17 mouse cellular contexts compared by ENCODE assay signal in genomic region chr7:75537567-75537966, GRCm38 (mm10).
DNase-seq lines count a peak whose midpoint lies in the region; ATAC-seq and TF ChIP-seq lines count a peak whose summit lies in the region.
"Had no signal": no experiment of that assay in that cellular context is flagged by ENCODE, and none has a peak within 500 bp of the region (broad histone marks: within the 10 kb centered on the region; RNA-seq: fewer than 3 reads in every experiment).

No protein-coding gene starts in this region.

- H3K4me1 ChIP-seq in spleen, adult 2 months (ENCODE audit: control insufficient read depth, insufficient read depth, insufficient read length) = peaks cover 10% of the 10 kb centered on the region; the same call in 1 of the 2 replicates
- H3K4me1 ChIP-seq in midbrain, embryonic 14.5 days (ENCODE audit: control insufficient read depth, insufficient read depth, low read length) = no peaks in the 10 kb centered on the region
- H3K4me1 ChIP-seq: embryonic facial prominence, embryonic 10.5 days; forebrain, embryonic 13.5 days; hindbrain, embryonic 15.5 days had no signal

- H3K36me3 ChIP-seq in spleen, adult 2 months (ENCODE audit: control insufficient read depth, insufficient read depth, low read length) = no peaks in the 10 kb centered on the region
- no peaks in the 10 kb centered on the region for H3K36me3 ChIP-seq in midbrain, embryonic 14.5 days (ENCODE audit: control insufficient read depth, insufficient read depth, low read length)
- H3K36me3 ChIP-seq: G1E; hindbrain, embryonic 15.5 days had no signal

- H3K9ac ChIP-seq in midbrain, embryonic 14.5 days (replicated peaks; ENCODE audit: low read length) = no peak overlapping the region
- H3K9ac ChIP-seq: forebrain, embryonic 13.5 days; heart, embryonic 13.5 days; hindbrain, embryonic 15.5 days had no signal

- TF ChIP-seq CTCF in spleen, adult 2 months (IDR thresholded peaks at IDR 0.05; ENCODE audit: extremely low read depth, insufficient read depth, insufficient read length, insufficient replicate concordance) = no peak

- no peaks in the 10 kb centered on the region for H3K27me3 ChIP-seq in spleen, adult 2 months (ENCODE audit: control insufficient read depth, insufficient read depth, low read length)
- H3K27me3 ChIP-seq in midbrain, embryonic 14.5 days (ENCODE audit: control insufficient read depth, insufficient read depth, low read length) = no peaks in the 10 kb centered on the region
- H3K27me3 ChIP-seq: forebrain, embryonic 13.5 days; heart, embryonic 13.5 days; hindbrain, embryonic 15.5 days had no signal

- no peak for DNase-seq in spleen, adult 2 months (ENCODE audit: low read depth in 1 of 2, low spot score in 2 of 2)
- no peak for DNase-seq in spleen, postnatal 14 days (ENCODE audit: low spot score in 2 of 2)
- no peak for DNase-seq in midbrain, embryonic 14.5 days
- DNase-seq in kidney, adult 18-20 months = no peak
- DNase-seq in left cerebral cortex, adult 9 months (ENCODE audit: low spot score in 2 of 2) = no peak
- DNase-seq: adrenal gland, postnatal 10 days; cerebellum, adult 11-12 months; cerebellum, adult 9-10 months; cerebellum, postnatal 25 days; heart, postnatal 36 days had no signal

- 23% methylated on average over 2 of the region's 2 CpGs for WGBS in spleen, adult 2 months
- 90% methylated on average over 2 of the region's 2 CpGs for WGBS in midbrain, embryonic 14.5 days

- no peak overlapping the region for H3K4me2 ChIP-seq in midbrain, embryonic 14.5 days (ENCODE audit: low read length)
- H3K4me2 ChIP-seq: forebrain, embryonic 13.5 days; heart, embryonic 13.5 days; hindbrain, embryonic 15.5 days had no signal

- H3K4me3 ChIP-seq in spleen, adult 2 months (ENCODE audit: extremely low read depth, insufficient read depth, insufficient read length) = no peak overlapping the region
- H3K4me3 ChIP-seq in midbrain, embryonic 14.5 days (replicated peaks; ENCODE audit: low read depth, low read length) = no peak overlapping the region
- H3K4me3 ChIP-seq: embryonic facial prominence, embryonic 10.5 days; forebrain, embryonic 13.5 days; heart, embryonic 13.5 days; hindbrain, embryonic 15.5 days had no signal

- TF ChIP-seq POLR2A in spleen, adult 2 months (IDR thresholded peaks at IDR 0.05; ENCODE audit: low read depth, low read length) = no peak

- H3K9me3 ChIP-seq in midbrain, embryonic 14.5 days (ENCODE audit: control insufficient read depth, low read length) = no peaks in the 10 kb centered on the region
- H3K9me3 ChIP-seq: embryonic facial prominence, embryonic 10.5 days; forebrain, embryonic 13.5 days; G1E; heart, embryonic 13.5 days; hindbrain, embryonic 15.5 days had no signal

- ATAC-seq in activated CD4-positive, CD25-positive, alpha-beta regulatory T cell, adult 4 months = peak; percentile 49
- ATAC-seq in megakaryocyte progenitor cell, adult 5-6 weeks (replicated peaks; ENCODE audit: poor library complexity) = peak; percentile 42
- no peak for ATAC-seq in midbrain, embryonic 14.5 days (ENCODE audit: low FRiP score, low TSS enrichment)
- ATAC-seq: forebrain, embryonic 13.5 days had no signal

- peak overlapping the region; percentile 15; the same call in 1 of the 2 replicates for H3K27ac ChIP-seq in spleen, adult 2 months (ENCODE audit: insufficient read depth, low read length)
- H3K27ac ChIP-seq in midbrain, embryonic 14.5 days (replicated peaks; ENCODE audit: low read depth, low read length) = no peak overlapping the region
- H3K27ac ChIP-seq: embryonic facial prominence, embryonic 10.5 days; forebrain, embryonic 13.5 days; heart, embryonic 13.5 days; hindbrain, embryonic 15.5 days had no signal
